Mouse (Mus musculus) layer of hippocampus, adult 6 months (tissue): ENCODE results near the gene Hrnr. TPM values are rescaled to one million over a fixed set of nuclear protein-coding genes. Genes with fewer than 3 reads are reported as not detected.

Experiments
- long read RNA-seq, 2 experiments: library from polyadenylated mRNA; unstranded; transcript quantifications; one replicate each; pipeline ENCODE4 v2.0.0; 2019 to 2020
- polyA plus RNA-seq: library from polyadenylated mRNA; unstranded; fragments of <200 nt; fragmentation: Nextera tagmentation; gene quantifications from 2 replicates; pipeline ENCODE4 v1.2.3, GENCODE M21; 2021

Gene Hrnr
- not detected in 2 replicates for polyA plus RNA-seq
- long read RNA-seq, experiment 1: 0 reads
- long read RNA-seq, experiment 2: 0 reads

DNA sequence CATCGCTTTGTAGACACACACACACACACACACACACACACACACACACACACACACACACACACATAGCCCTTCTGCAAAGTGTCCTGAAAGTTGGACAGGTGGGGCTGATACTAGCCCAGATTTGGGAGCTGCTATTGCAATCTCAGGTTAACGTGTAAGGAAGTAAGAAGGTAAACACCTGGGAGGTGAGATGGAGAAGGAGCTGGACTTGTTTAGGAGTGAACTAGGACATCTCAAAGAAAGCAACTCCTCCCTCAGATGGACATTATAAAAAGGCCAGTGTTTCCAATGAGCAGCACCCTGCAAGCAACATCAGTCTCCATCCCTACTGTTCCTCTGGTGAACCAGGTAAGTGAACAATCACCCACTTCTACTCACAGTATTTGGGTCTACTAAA, at the start of gene Hrnr:
Gene Hrnr, plus strand, starts transcription at position 301 of the 400 bp plus-strand sequence.

DNA sequence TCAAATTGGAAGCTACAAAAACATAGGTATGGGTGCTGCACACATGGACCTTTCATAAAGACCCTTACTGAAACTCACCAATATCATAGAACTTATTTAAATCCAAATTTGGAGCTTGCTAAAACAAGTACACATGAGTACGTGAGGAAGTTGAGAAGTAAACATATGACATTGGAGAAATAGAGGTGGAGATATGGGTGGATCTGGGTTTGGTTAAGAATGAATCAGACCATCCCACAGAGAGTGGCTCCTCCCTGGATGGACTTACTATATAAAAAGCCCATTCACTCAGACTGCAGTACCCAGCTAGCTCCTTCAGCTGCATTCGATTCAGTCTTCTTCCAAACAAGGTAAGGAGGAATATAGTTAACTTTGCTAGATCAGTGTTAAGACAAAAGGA, 46.3 kb upstream of the Hrnr start, which contains the start of gene Flg:
Gene Flg, plus strand, starts transcription at position 301 of the 400 bp plus-strand sequence.

Other genes starting within 250 kb of the Hrnr start
- not detected in 2 replicates for gene Crnn, start 175.0 kb upstream of the Hrnr start, polyA plus RNA-seq
- gene Flg2, start 122.5 kb upstream of the Hrnr start, polyA plus RNA-seq: not detected in 2 replicates
- gene Flg, start 46.2 kb upstream of the Hrnr start, polyA plus RNA-seq: not detected in 2 replicates
- not detected in 2 replicates for gene Rptn, start 74.0 kb downstream of the Hrnr start, polyA plus RNA-seq
- 1.0 and 1.2 TPM in 2 replicates for gene Tchh, start 122.6 kb downstream of the Hrnr start, polyA plus RNA-seq
- not detected in 2 replicates for gene Tchhl1, start 149.0 kb downstream of the Hrnr start, polyA plus RNA-seq
- gene S100a11, start 200.7 kb downstream of the Hrnr start, polyA plus RNA-seq: 27.8 and 28.4 TPM in 2 replicates
- gene S100a10, start 235.3 kb downstream of the Hrnr start, polyA plus RNA-seq: 88.6 and 91.8 TPM in 2 replicates